Comparison of ENCODE assay signal across 8 mouse cellular contexts in the genomic region with DNA sequence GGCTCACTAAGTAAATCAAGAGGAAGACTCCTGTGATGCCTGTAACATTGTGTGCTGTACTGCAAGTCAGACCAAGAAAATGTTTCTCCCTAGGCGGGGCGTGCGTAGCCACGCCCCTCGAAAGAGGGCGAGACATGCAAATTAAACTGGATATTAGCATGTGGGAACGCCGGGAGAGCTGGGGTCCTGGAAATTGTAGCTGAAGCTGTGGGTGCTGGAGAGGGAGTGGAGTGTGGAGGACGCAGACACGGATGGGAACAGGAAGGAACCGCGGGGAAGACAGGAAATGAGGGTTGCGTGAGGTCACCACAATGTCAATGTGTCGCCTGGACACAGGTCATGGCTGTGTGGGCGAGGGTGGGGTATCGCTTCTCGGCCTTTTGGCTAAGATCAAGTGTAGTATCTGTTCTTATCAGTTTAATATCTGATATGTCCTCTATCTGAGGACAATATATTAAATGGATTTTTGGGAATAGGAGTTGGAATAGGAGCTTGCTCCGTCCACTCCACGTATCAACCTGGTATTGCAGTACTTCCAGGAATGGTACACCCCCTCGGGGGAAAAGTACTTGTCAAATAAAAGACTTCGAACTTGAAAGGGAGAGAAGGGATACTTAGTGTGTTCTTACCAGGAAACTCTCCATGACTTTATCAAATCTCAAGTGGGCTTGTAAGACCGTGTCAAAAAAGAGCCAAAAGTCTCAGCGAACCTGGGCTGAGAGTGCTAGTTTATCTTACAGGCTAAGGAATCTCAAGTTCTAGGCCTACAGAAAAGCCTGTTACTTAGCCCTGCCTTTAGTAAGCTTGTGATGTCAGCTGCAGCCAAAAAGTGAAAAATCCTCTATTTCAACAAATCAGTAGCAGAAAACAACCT. TPM values are rescaled to one million over a fixed set of nuclear protein-coding genes. Genes with fewer than 3 reads are reported as not detected.
A peak's percentile ranks its signal among the peaks of the same experiment; 100 is the strongest.
DNase-seq lines count a peak whose midpoint lies in the region; ATAC-seq and TF ChIP-seq lines count a peak whose summit lies in the region.

No protein-coding gene starts in this region.

- H3K4me1 ChIP-seq in thymus, adult 2 months (replicated peaks; ENCODE audit: control insufficient read depth, insufficient read depth, low read length) = no peaks in the 10 kb centered on the region
- H3K4me1 ChIP-seq in heart, embryonic 11.5 days (ENCODE audit: control insufficient read depth, insufficient read depth, low read length) = peaks cover 4% of the 10 kb centered on the region; the same call in 1 of the 2 replicates
- no peaks in the 10 kb centered on the region for H3K4me1 ChIP-seq in lung, postnatal 0 days (ENCODE audit: insufficient read depth, low read depth, low read length)

- no peak for TF ChIP-seq POLR2A in thymus, adult 2 months (IDR thresholded peaks at IDR 0.05; ENCODE audit: control insufficient read depth, extremely low read depth, insufficient read depth, low read length, poor library complexity)

- H3K36me3 ChIP-seq in thymus, adult 2 months (ENCODE audit: control insufficient read depth, insufficient read depth, low read length) = peaks cover 22% of the 10 kb centered on the region
- peaks cover 11% of the 10 kb centered on the region for H3K36me3 ChIP-seq in heart, embryonic 11.5 days (ENCODE audit: control insufficient read depth, insufficient read depth, low read length)
- H3K36me3 ChIP-seq in lung, postnatal 0 days (ENCODE audit: insufficient read depth, low read length) = peaks cover 15% of the 10 kb centered on the region; the same call in 1 of the 2 replicates

- H3K27me3 ChIP-seq in thymus, adult 2 months (ENCODE audit: control insufficient read depth, insufficient read depth, low read length) = no peaks in the 10 kb centered on the region
- H3K27me3 ChIP-seq in heart, embryonic 11.5 days (ENCODE audit: control insufficient read depth, insufficient read depth, low read length) = no peaks in the 10 kb centered on the region
- no peaks in the 10 kb centered on the region for H3K27me3 ChIP-seq in lung, postnatal 0 days (replicated peaks; ENCODE audit: insufficient read depth, low read length)

- 64% methylated on average over 23 of the region's 23 CpGs for WGBS in thymus, adult 2 months
- WGBS in heart, embryonic 11.5 days (ENCODE audit: insufficient replicate concordance) = 2% methylated on average over 23 of the region's 23 CpGs
- WGBS in lung, postnatal 0 days = 8% methylated on average over 23 of the region's 23 CpGs

- peak overlapping the region; percentile 50 for H3K4me2 ChIP-seq in heart, embryonic 11.5 days
- H3K4me2 ChIP-seq in lung, postnatal 0 days (replicated peaks; ENCODE audit: low read depth, low read length) = peak overlapping the region; percentile 48

- 0 out of 2 replicates have a peak overlapping the region, but pooled peaks have one; percentile 4 for H3K9ac ChIP-seq in heart, embryonic 11.5 days (ENCODE audit: low read depth, low read length)
- H3K9ac ChIP-seq in lung, postnatal 0 days (replicated peaks; ENCODE audit: low read depth) = peak overlapping the region; percentile 43; the same call in 1 of the 2 replicates

- TF ChIP-seq EP300 in lung, postnatal 0 days (IDR thresholded peaks at IDR 0.05) = no peak; the same call in none of the 2 replicates

- H3K27ac ChIP-seq in thymus, adult 2 months (ENCODE audit: control insufficient read depth, insufficient read depth, low read length) = no peak overlapping the region
- H3K27ac ChIP-seq in heart, embryonic 11.5 days (ENCODE audit: low read depth, low read length) = peak overlapping the region; percentile 82
- H3K27ac ChIP-seq in lung, postnatal 0 days (ENCODE audit: low read length) = peak overlapping the region; percentile 91

- no peak for TF ChIP-seq CTCF in thymus, adult 2 months (IDR thresholded peaks at IDR 0.05; ENCODE audit: borderline replicate concordance, control insufficient read depth, extremely low read depth, insufficient read depth, low read length, poor library complexity)
- TF ChIP-seq CTCF in lung, postnatal 0 days (IDR thresholded peaks at IDR 0.05) = no peak

- no peak overlapping the region for H3K4me3 ChIP-seq in thymus, adult 2 months (ENCODE audit: control insufficient read depth, insufficient read depth, low read length)
- peak overlapping the region; percentile 18; the same call in 1 of the 2 replicates for H3K4me3 ChIP-seq in heart, embryonic 11.5 days (ENCODE audit: low read depth, low read length)
- peak overlapping the region; percentile 12 for H3K4me3 ChIP-seq in lung, postnatal 0 days (ENCODE audit: low read depth, low read length)

- DNase-seq in thymus, postnatal 14 days = peak; percentile 21
- no peak for DNase-seq in thymus, adult 2 months
- DNase-seq in embryo, embryonic 11 days = peak; percentile 88
- DNase-seq in kidney, adult 8-10 months = peak; percentile 38 to 41
- DNase-seq in lung, postnatal 0 days (ENCODE audit: low spot score) = peak; percentile 89
- peak; percentile 20 for DNase-seq in ovary, postnatal 14 days (ENCODE audit: low spot score)
- DNase-seq in layer of hippocampus, postnatal 25 days (ENCODE audit: extremely low spot score in 1 of 2, low spot score in 1 of 2) = no peak

- no peaks in the 10 kb centered on the region for H3K9me3 ChIP-seq in heart, embryonic 11.5 days (replicated peaks; ENCODE audit: control insufficient read depth, low read length)
- H3K9me3 ChIP-seq in lung, postnatal 0 days (ENCODE audit: low read length) = no peaks in the 10 kb centered on the region

- peak; percentile 79 for ATAC-seq in heart, embryonic 11.5 days (replicated peaks; ENCODE audit: insufficient number of reproducible peaks, low FRiP score, low TSS enrichment)
- peak; percentile 86 for ATAC-seq in lung, postnatal 0 days

RNA-seq across cellular contexts. Expression of gene Trappc6b, which starts 21.1 kb away (rescaled TPM):
- polyA plus RNA-seq in thymus, adult 2 months (2012; rRNA removed) = 57.6 and 63.3 TPM in 2 replicates
- polyA plus RNA-seq in heart, embryonic 11.5 days (2014; fragmentation: Nextera tagmentation; extraction: Ambion mirVana) = 62.5 and 64.2 TPM in 2 replicates
- 139 and 143 TPM in 2 replicates for polyA plus RNA-seq in lung, postnatal 0 days (2015; fragmentation: Nextera tagmentation; extraction: Ambion mirVana)
- 100 to 1,000 TPM; 110 to 111 TPM for total RNA-seq in layer of hippocampus, postnatal 25 days (2021)

RNA-seq across cellular contexts. Expression of gene Pnn, which starts 26.5 kb away (rescaled TPM):
- polyA plus RNA-seq in thymus, adult 2 months (2012; rRNA removed) = 32.2 and 34.0 TPM in 2 replicates
- polyA plus RNA-seq in heart, embryonic 11.5 days (2014; fragmentation: Nextera tagmentation; extraction: Ambion mirVana) = 68.5 and 74.1 TPM in 2 replicates
- 40.5 and 47.3 TPM in 2 replicates for polyA plus RNA-seq in lung, postnatal 0 days (2015; fragmentation: Nextera tagmentation; extraction: Ambion mirVana)
- 10 to 100 TPM; 46.0 to 56.9 TPM for total RNA-seq in layer of hippocampus, postnatal 25 days (2021)

RNA-seq across cellular contexts. Expression of gene Gemin2, which starts 27.0 kb away (rescaled TPM):
- polyA plus RNA-seq in thymus, adult 2 months (2012; rRNA removed) = 5.2 and 5.9 TPM in 2 replicates
- 23.2 and 25.4 TPM in 2 replicates for polyA plus RNA-seq in heart, embryonic 11.5 days (2014; fragmentation: Nextera tagmentation; extraction: Ambion mirVana)
- polyA plus RNA-seq in lung, postnatal 0 days (2015; fragmentation: Nextera tagmentation; extraction: Ambion mirVana) = 11.0 and 13.3 TPM in 2 replicates
- total RNA-seq in layer of hippocampus, postnatal 25 days (2021) = 1 to 10 TPM; 7.5 to 8.0 TPM

RNA-seq across cellular contexts. Expression of gene Sec23a, which starts 28.4 kb away (rescaled TPM):
- 9.7 and 10.8 TPM in 2 replicates for polyA plus RNA-seq in thymus, adult 2 months (2012; rRNA removed)
- 77.8 and 103 TPM in 2 replicates for polyA plus RNA-seq in heart, embryonic 11.5 days (2014; fragmentation: Nextera tagmentation; extraction: Ambion mirVana)
- 29.0 and 33.7 TPM in 2 replicates for polyA plus RNA-seq in lung, postnatal 0 days (2015; fragmentation: Nextera tagmentation; extraction: Ambion mirVana)
- 100 to 1,000 TPM; 101 to 104 TPM for total RNA-seq in layer of hippocampus, postnatal 25 days (2021)

RNA-seq across cellular contexts. Expression of gene Mia2, which starts 55.4 kb away (rescaled TPM):
- 67.8 and 68.0 TPM in 2 replicates for polyA plus RNA-seq in thymus, adult 2 months (2012; rRNA removed)
- 41.3 and 43.1 TPM in 2 replicates for polyA plus RNA-seq in heart, embryonic 11.5 days (2014; fragmentation: Nextera tagmentation; extraction: Ambion mirVana)
- polyA plus RNA-seq in lung, postnatal 0 days (2015; fragmentation: Nextera tagmentation; extraction: Ambion mirVana) = 78.9 and 79.3 TPM in 2 replicates
- 10 to 100 TPM; 42.4 to 52.4 TPM for total RNA-seq in layer of hippocampus, postnatal 25 days (2021)

Comparison
In these comparisons a context has a peak if more than half of its experiments do, and no peak if none do; other contexts are left out.
1. DNase-seq: peak in thymus, postnatal 14 days (single experiment), embryo, embryonic 11 days (single experiment), kidney, adult 8-10 months (2 of 2), lung, postnatal 0 days (single experiment) and ovary, postnatal 14 days (single experiment); none in thymus, adult 2 months (single experiment) and layer of hippocampus, postnatal 25 days (0 of 2).